Mouse (Mus musculus) intestine, embryonic 16.5 days (tissue): ENCODE measurements around the gene Ctdspl. TPM values are rescaled to one million over a fixed set of nuclear protein-coding genes. Genes with fewer than 3 reads are reported as not detected.
A peak's percentile ranks its signal among the peaks of the same experiment; 100 is the strongest.

Experiments
- ATAC-seq: fragments of 200-750 bp; cut with Nextera tagmentation; 2 replicates; pipeline ENCODE4 v1.8.0; 2017; ENCODE audit warnings: moderate TSS enrichment, moderate library complexity
- H3K27ac ChIP-seq: fragments of 300-500 bp; sonication (generic); 2 replicates; pipeline ENCODE4 v1.5.1; 2014; ENCODE audit warnings: mild to moderate bottlenecking, low read length
- H3K27me3 ChIP-seq: fragments of 300-500 bp; sonication (generic); replicated peaks from 2 replicates; pipeline ENCODE4 v1.6.1; 2014; ENCODE audit warnings: low read length, control low read depth, mixed read lengths; ENCODE audit not compliant: control insufficient read depth, insufficient read depth
- H3K36me3 ChIP-seq: fragments of 300-500 bp; sonication (generic); 2 replicates; pipeline ENCODE4 v1.6.1; 2014; ENCODE audit warnings: low read length, control low read depth; ENCODE audit not compliant: control insufficient read depth, insufficient read depth
- H3K4me1 ChIP-seq: fragments of 300-500 bp; sonication (generic); 2 replicates; pipeline ENCODE4 v1.6.1; 2014; ENCODE audit warnings: low read length, control low read depth, mixed read lengths; ENCODE audit not compliant: control insufficient read depth, insufficient read depth
- H3K4me2 ChIP-seq: fragments of 300-500 bp; sonication (generic); 2 replicates; pipeline ENCODE4 v1.6.1; 2014; ENCODE audit warnings: low read depth, low read length, control low read depth
- H3K4me3 ChIP-seq: fragments of 300-500 bp; sonication (generic); 2 replicates; pipeline ENCODE4 v1.5.1; 2014; ENCODE audit warnings: mild to moderate bottlenecking, low read length
- H3K9ac ChIP-seq: fragments of 300-500 bp; sonication (generic); 2 replicates; pipeline ENCODE4 v1.6.1; 2014; ENCODE audit warnings: low read depth, low read length
- H3K9me3 ChIP-seq: fragments of 300-500 bp; sonication (generic); 2 replicates; pipeline ENCODE4 v1.6.1; 2016; ENCODE audit warnings: low read length, control low read depth; ENCODE audit not compliant: control insufficient read depth
- WGBS: fragments of 180-500 bp; shearing (Covaris S2); extraction: QIAGEN DNeasy Blood & Tissue Kit; methylation state at CpG from one replicate; pipeline ENCODE4 v1.1.7; 2014; 5-methylcytosine and 5-hydroxymethylcytosine counted together
- microRNA-seq: library from miRNA; unstranded; fragments of <30 nt; microRNA quantifications from one replicate; pipeline ENCODE4, GENCODE M21; 2016
- polyA plus RNA-seq: library from polyadenylated mRNA; unstranded; fragments of >200 nt; fragmentation: Nextera tagmentation; extraction: Ambion mirVana; gene quantifications from 2 replicates; pipeline ENCODE4 v1.2.1, GENCODE M21; 2015

Ctdspl gene
- polyA plus RNA-seq, 1 experiment from 2014 or later: 17.6 TPM

DNA sequence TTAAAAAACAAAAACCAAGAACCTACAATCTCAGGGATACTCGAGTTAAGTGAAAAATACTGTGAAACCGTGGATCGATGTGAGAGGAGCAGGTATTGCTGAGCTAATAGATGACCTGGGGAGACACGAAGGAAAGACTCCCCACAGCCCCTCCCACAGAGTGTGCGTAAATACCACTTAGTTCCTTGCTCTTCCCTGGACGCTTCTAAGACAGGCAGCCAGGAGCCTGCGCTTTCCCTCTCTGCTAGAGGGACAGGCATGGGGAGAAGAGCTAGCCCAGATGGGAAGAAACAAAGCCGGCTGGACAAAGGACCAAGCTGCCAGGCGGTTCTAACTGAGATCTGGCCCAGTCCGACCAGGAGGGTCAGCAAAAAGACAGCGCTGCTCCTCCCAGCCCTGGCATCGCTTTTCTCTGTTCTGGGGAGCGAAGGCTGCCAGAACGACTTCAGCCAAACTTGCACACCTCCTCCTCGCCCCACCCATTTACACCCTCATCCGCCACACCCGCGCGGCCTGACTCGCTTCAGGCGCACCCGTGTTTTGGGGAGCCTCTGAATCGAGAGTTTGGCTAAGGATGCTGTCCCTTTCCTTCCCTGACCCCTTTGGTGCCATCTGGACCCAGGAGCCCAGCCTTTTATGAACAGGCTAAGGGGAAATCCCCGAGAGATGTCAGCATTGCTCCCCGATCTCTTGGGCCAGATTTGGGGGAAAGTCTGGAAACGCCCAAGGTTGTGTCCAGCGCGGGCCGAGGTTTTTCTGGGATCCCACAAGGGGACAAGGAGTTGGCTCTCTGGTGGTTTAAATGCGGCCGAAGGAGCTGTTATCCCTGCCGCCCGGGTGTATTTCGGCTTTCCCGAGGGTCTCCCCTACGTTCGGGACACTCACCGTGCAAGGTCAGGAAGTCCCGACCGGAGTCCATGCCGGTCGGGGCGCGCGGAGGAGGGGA is 166.5 kb downstream of the Ctdspl start:
- H3K9ac ChIP-seq: peak overlapping the region; percentile 77
- no peak overlapping the region; the same call in 1 of the 2 replicates for H3K27ac ChIP-seq
- peak overlapping the region; percentile 76 for H3K4me2 ChIP-seq
- peak overlapping the region; percentile 61 for H3K4me3 ChIP-seq
- peaks cover 11% of the 10 kb centered on the region for H3K4me1 ChIP-seq
- no peaks in the 10 kb centered on the region for H3K36me3 ChIP-seq
- H3K27me3 ChIP-seq: no peaks in the 10 kb centered on the region; the same call in 1 of the 2 replicates
- ATAC-seq: no peak
- no peaks in the 10 kb centered on the region for H3K9me3 ChIP-seq
- 4% methylated on average over 43 of the region's 45 CpGs for WGBS

Small RNA genes lying within 50 kb of the gene (microRNA-seq; reads per million reads assigned to microRNA genes)
- 14.1 reads per million, percentile 26 among the genes with 10 or more reads in this experiment for gene Mir26a-1

Other genes starting within 250 kb of the Ctdspl start
- gene Vill, start 126.3 kb downstream of the Ctdspl start, polyA plus RNA-seq: 13.7 and 14.9 TPM in 2 replicates
- 16.9 and 17.3 TPM in 2 replicates for gene Plcd1, start 167.0 kb downstream of the Ctdspl start, polyA plus RNA-seq
- gene Dlec1, start 176.0 kb downstream of the Ctdspl start, polyA plus RNA-seq: 0.31 and 0.43 TPM in 2 replicates
- 3.1 and 3.7 TPM in 2 replicates for gene Acaa1b, start 230.6 kb downstream of the Ctdspl start, polyA plus RNA-seq
- gene Gm47289, start 232.7 kb downstream of the Ctdspl start, polyA plus RNA-seq: not detected in 2 replicates